Mouse (Mus musculus) embryonic facial prominence, embryonic 13.5 days (tissue): ENCODE results near the gene Supt6. TPM values are rescaled to one million over a fixed set of nuclear protein-coding genes. Genes with fewer than 3 reads are reported as not detected.

Source experiments
- ATAC-seq: fragments of 200-750 bp; cut with Nextera tagmentation; 2 replicates; pipeline ENCODE4 v1.8.0; 2017; ENCODE audit warnings: low read depth; ENCODE audit not compliant: insufficient number of reproducible peaks, insufficient read depth, low FRiP score, low TSS enrichment
- H3K27ac ChIP-seq: fragments of 300-500 bp; sonication (generic); 2 replicates; pipeline ENCODE4 v1.5.1; 2015; ENCODE audit warnings: moderate library complexity, mild to moderate bottlenecking, inconsistent platforms
- H3K27me3 ChIP-seq: fragments of 300-500 bp; sonication (generic); 2 replicates; pipeline ENCODE4 v1.6.1; 2015; ENCODE audit warnings: mild to moderate bottlenecking, inconsistent platforms
- H3K36me3 ChIP-seq: fragments of 300-500 bp; sonication (generic); 2 replicates; pipeline ENCODE4 v1.6.1; 2015; ENCODE audit warnings: mild to moderate bottlenecking, inconsistent platforms
- H3K4me1 ChIP-seq: fragments of 300-500 bp; sonication (generic); 2 replicates; pipeline ENCODE4 v1.6.1; 2015; ENCODE audit warnings: inconsistent platforms
- H3K4me2 ChIP-seq: fragments of 300-500 bp; sonication (generic); 2 replicates; pipeline ENCODE4 v1.6.1; 2015; ENCODE audit warnings: moderate library complexity, mild to moderate bottlenecking, inconsistent platforms
- H3K4me3 ChIP-seq: fragments of 300-500 bp; sonication (generic); 2 replicates; pipeline ENCODE4 v1.5.1; 2015; ENCODE audit warnings: mild to moderate bottlenecking, inconsistent platforms
- H3K9ac ChIP-seq: fragments of 300-500 bp; sonication (generic); 2 replicates; pipeline ENCODE4 v1.6.1; 2015; ENCODE audit warnings: mild to moderate bottlenecking, inconsistent platforms
- H3K9me3 ChIP-seq: fragments of 300-500 bp; sonication (generic); 2 replicates; pipeline ENCODE4 v1.6.1; 2016; ENCODE audit warnings: inconsistent platforms
- WGBS: fragments of 180-500 bp; shearing (Covaris S2); methylation state at CpG from one replicate; pipeline ENCODE4 v1.1.7; 2015; ENCODE audit warnings: mixed read lengths; 5-methylcytosine and 5-hydroxymethylcytosine counted together
- polyA plus RNA-seq: library from polyadenylated mRNA; unstranded; fragments of >200 nt; fragmentation: Nextera tagmentation; extraction: Ambion mirVana; gene quantifications from 2 replicates; pipeline ENCODE4 v1.2.1, GENCODE M21; 2015

Supt6 gene
- polyA plus RNA-seq, 1 experiment from 2014 or later = 30.3 TPM

DNA sequence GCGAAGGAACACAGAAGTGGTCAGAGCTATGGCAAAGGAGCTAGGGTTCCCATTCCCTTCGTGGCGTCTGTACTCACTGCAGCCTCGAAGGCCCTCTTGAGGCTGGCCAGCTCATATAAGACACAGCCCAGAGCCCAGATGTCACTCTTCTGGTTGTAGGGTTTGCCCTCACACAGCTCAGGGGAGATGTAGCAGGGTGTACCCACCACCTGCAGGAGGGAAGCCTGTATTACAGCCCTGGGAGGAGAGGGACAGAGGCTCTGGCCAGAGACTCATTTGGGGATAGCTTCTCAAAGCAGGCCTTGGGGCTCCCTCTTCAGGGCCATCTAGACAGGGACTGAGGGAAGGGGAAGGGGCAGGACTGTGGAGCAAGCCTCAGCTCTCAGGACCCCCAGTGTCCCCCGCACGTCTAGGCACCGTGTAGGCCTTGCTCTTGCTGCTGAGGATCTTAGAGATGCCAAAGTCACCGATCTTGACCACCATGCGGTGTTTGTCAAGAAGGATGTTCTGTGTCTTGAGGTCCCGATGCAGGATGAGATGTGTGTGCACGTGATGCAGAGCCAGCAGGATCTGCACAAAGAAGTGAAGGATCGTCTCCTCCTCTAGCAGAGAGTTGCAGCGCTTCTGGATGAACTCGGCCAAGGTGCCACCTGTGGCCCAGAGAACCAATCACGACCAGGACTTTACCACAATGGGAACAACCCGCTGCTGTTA is 73.6 kb downstream of the Supt6 start:
- Histone ChIP-seq H3K9me3 (no peaks in the 10 kb centered on the region), H3K4me1 (peaks cover 15% of the 10 kb centered on the region), H3K27ac (no peak overlapping the region), H3K4me3 (no peak overlapping the region), H3K9ac (no peak overlapping the region; the same call in 1 of the 2 replicates), H3K4me2 (no peak overlapping the region), H3K36me3 (0 out of 2 replicates have a peak, but pooled peaks cover 6% of the 10 kb centered on the region), H3K27me3 (no peaks in the 10 kb centered on the region)
- ATAC-seq = no peak
- 82% methylated on average over 16 of the region's 16 CpGs for WGBS

- 79% methylated on average over 4 of the region's 4 CpGs for WGBS
- Histone ChIP-seq H3K9me3 (no peaks in the 10 kb centered on the region), H3K4me2 (no peak overlapping the region), H3K4me3 (no peak overlapping the region), H3K4me1 (peaks cover 18% of the 10 kb centered on the region), H3K9ac (no peak overlapping the region), H3K27me3 (no peaks in the 10 kb centered on the region), H3K36me3 (0 out of 2 replicates have a peak, but pooled peaks cover 6% of the 10 kb centered on the region), H3K27ac (no peak overlapping the region)
- no peak for ATAC-seq
Observed at GRCm38 (mm10) chr11:78171328-78171727, 74.5 kb downstream of the Supt6 start.

DNA sequence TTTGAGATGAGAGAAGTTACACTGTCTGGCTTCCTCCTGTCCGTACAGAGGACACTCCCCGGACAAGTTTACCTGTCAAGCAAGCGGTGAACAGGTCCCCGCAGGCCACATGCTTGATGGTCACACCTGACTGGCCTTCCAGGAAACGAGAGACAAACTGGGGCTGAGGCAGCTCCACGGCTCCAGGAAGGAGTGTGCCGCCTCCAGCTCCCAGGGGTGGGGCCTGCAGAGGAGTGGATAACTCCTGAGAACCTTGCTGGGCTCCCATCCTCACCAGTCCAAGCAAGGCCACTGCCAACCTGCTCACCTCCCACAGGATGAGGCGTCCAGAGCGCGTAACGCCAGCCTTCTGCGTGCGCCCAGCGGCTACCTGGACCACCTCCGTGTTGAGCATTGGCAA is 75.5 kb downstream of the Supt6 start:
- Histone ChIP-seq H3K4me3 (no peak overlapping the region), H3K4me1 (peaks cover 21% of the 10 kb centered on the region), H3K9ac (no peak overlapping the region), H3K27me3 (no peaks in the 10 kb centered on the region), H3K9me3 (no peaks in the 10 kb centered on the region), H3K27ac (no peak overlapping the region), H3K36me3 (0 out of 2 replicates have a peak, but pooled peaks cover 6% of the 10 kb centered on the region), H3K4me2 (no peak overlapping the region)
- ATAC-seq = no peak
- WGBS = 88% methylated on average over 15 of the region's 15 CpGs

GRCm38 (mm10) chr11:78168541-78169468 is 77.0 kb downstream of the Supt6 start:
- no peak for ATAC-seq
- WGBS = 49% methylated on average over 19 of the region's 19 CpGs
- H3K4me2 ChIP-seq = no peak overlapping the region
- no peaks in the 10 kb centered on the region for H3K27me3 ChIP-seq
- no peak overlapping the region for H3K4me3 ChIP-seq
- H3K9me3 ChIP-seq = no peaks in the 10 kb centered on the region
- H3K36me3 ChIP-seq = 0 out of 2 replicates have a peak, but pooled peaks cover 6% of the 10 kb centered on the region
- H3K27ac ChIP-seq = no peak overlapping the region
- H3K9ac ChIP-seq = no peak overlapping the region
- H3K4me1 ChIP-seq = peaks cover 18% of the 10 kb centered on the region

- Histone ChIP-seq H3K4me3 (no peak overlapping the region), H3K36me3 (peaks cover 18% of the 10 kb centered on the region), H3K4me2 (no peak overlapping the region), H3K9ac (no peak overlapping the region), H3K27ac (no peak overlapping the region), H3K9me3 (no peaks in the 10 kb centered on the region), H3K4me1 (peaks cover 32% of the 10 kb centered on the region), H3K27me3 (no peaks in the 10 kb centered on the region)
- no peak for ATAC-seq
- WGBS = 82% methylated on average over 14 of the region's 14 CpGs
Observed at GRCm38 (mm10) chr11:78167257-78167959, 78.4 kb downstream of the Supt6 start.

DNA sequence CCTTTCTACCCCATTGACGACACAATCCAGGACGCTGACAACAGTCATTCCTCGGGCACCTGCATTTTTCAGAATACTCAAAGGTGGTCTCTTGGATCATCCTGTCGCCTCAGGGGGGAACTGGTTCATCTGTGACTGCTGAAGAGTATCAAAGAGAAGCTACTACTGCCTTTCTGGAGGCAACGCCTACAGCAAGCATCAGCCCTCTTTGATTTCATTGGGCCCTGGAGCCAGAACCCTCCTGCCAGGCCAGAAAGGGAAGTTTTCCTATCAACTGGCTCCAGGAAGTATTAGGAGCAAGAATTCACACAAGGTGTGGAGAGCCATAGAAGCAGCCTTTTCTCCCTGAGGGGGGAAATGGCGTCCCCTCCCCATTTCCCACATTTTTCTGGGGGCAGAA is 79.1 kb downstream of the Supt6 start:
- Histone ChIP-seq H3K9ac (no peak overlapping the region), H3K4me3 (peak overlapping the region; percentile 91; the same call in 1 of the 2 replicates), H3K36me3 (peaks cover 19% of the 10 kb centered on the region), H3K27me3 (no peaks in the 10 kb centered on the region), H3K4me2 (no peak overlapping the region), H3K9me3 (no peaks in the 10 kb centered on the region), H3K27ac (no peak overlapping the region; the same call in 1 of the 2 replicates), H3K4me1 (peaks cover 38% of the 10 kb centered on the region)
- ATAC-seq = no peak
- WGBS = 46% methylated on average over 6 of the region's 6 CpGs

- H3K9ac ChIP-seq = peak overlapping the region; percentile 96
Observed at GRCm38 (mm10) chr11:78166161-78166560, 79.6 kb downstream of the Supt6 start.

GRCm38 (mm10) chr11:78165761-78166109 is 80.1 kb downstream of the Supt6 start:
- H3K36me3 ChIP-seq = peaks cover 28% of the 10 kb centered on the region
- peaks cover 42% of the 10 kb centered on the region for H3K4me1 ChIP-seq
- no peak for ATAC-seq
- peak overlapping the region; percentile 76 for H3K4me2 ChIP-seq
- H3K9ac ChIP-seq = peak overlapping the region; percentile 96
- 3% methylated on average over 16 of the region's 16 CpGs for whole genome bisulfite sequencing
- no peaks in the 10 kb centered on the region for H3K27me3 ChIP-seq
- no peaks in the 10 kb centered on the region for H3K9me3 ChIP-seq
- peak overlapping the region; percentile 99 for H3K27ac ChIP-seq
- H3K4me3 ChIP-seq = peak overlapping the region; percentile 91

More at GRCm38 (mm10) chr11:78166161-78166560, 79.6 kb downstream of the Supt6 start:
- Histone ChIP-seq H3K9me3 (no peaks in the 10 kb centered on the region), H3K27ac (peak overlapping the region; percentile 99), H3K4me3 (peak overlapping the region; percentile 91), H3K4me2 (peak overlapping the region; percentile 76), H3K27me3 (no peaks in the 10 kb centered on the region), H3K4me1 (peaks cover 40% of the 10 kb centered on the region), H3K36me3 (peaks cover 24% of the 10 kb centered on the region)
- ATAC-seq = no peak
- WGBS = 36% methylated on average over 4 of the region's 4 CpGs

GRCm38 (mm10) chr11:78164924-78165760 is 80.6 kb downstream of the Supt6 start, which contains the start of gene Traf4:
Gene Traf4 (minus strand): TSS chr11:78165589.
- Histone ChIP-seq H3K27me3 (no peaks in the 10 kb centered on the region), H3K27ac (peak within 1 kb of the TSS; percentile 99), H3K4me2 (peak within 1 kb of the TSS; percentile 76), H3K9ac (peak within 1 kb of the TSS; percentile 96), H3K9me3 (no peaks in the 10 kb centered on the region), H3K4me1 (peaks cover 46% of the 10 kb centered on the region), H3K36me3 (peaks cover 34% of the 10 kb centered on the region), H3K4me3 (peak within 1 kb of the TSS; percentile 91)
- peak; percentile 69 for ATAC-seq
- WGBS = under 1% methylated on average over 66 of the region's 78 CpGs

- under 1% methylated on average over 14 of the region's 14 CpGs for WGBS
- H3K27ac ChIP-seq = peak overlapping the region; percentile 99
- H3K36me3 ChIP-seq = peaks cover 40% of the 10 kb centered on the region
- peak overlapping the region; percentile 91 for H3K4me3 ChIP-seq
- H3K27me3 ChIP-seq = no peaks in the 10 kb centered on the region
- H3K9me3 ChIP-seq = no peaks in the 10 kb centered on the region
- peak overlapping the region; percentile 96 for H3K9ac ChIP-seq
- no peak for ATAC-seq
- peak overlapping the region; percentile 76 for H3K4me2 ChIP-seq
- H3K4me1 ChIP-seq = peaks cover 46% of the 10 kb centered on the region
Observed at GRCm38 (mm10) chr11:78164604-78164923, 81.2 kb downstream of the Supt6 start.
